Mouse (Mus musculus) cerebellum, postnatal 14 days (tissue): ENCODE measurements at regions not wholly inside any gene's neighbourhood (a gene's known extent, or its start where the extent isn't known, plus 50 kb on each side); places are given as distances from the start of the nearest gene placed in this dataset.
A peak's percentile ranks its signal among the peaks of the same experiment; 100 is the strongest.

Experiments
- DNase-seq, 2 experiments: peaks; one replicate each; pipeline ENCODE4 v3.0.0; 2021; ENCODE audit warnings: mixed read lengths in 2 of 2

- DNase-seq, result no peak
Measured at GRCm38 (mm10) chr9:52377761-52378160, 209.4 kb upstream of the Zc3h12c start.

- no peak for DNase-seq
Measured at GRCm38 (mm10) chr9:52376914-52377313, 208.5 kb upstream of the Zc3h12c start.

GRCm38 (mm10) chr9:52371296-52371695 is 202.9 kb upstream of the Zc3h12c start:
- no peak for DNase-seq

GRCm38 (mm10) chr9:52368911-52369310 is 200.5 kb upstream of the Zc3h12c start:
- peak; percentile 15 to 22 for DNase-seq

GRCm38 (mm10) chr9:52368080-52368479 is 199.7 kb upstream of the Zc3h12c start:
- no peak for DNase-seq

- DNase-seq, result no peak
Measured at GRCm38 (mm10) chr9:52366046-52366445, 197.7 kb upstream of the Zc3h12c start.

GRCm38 (mm10) chr9:52361599-52361998 is 193.2 kb upstream of the Zc3h12c start:
- DNase-seq, result no peak

GRCm38 (mm10) chr9:52359416-52359815 is 191.0 kb upstream of the Zc3h12c start:
- no peak for DNase-seq

GRCm38 (mm10) chr9:52356549-52356948 is 188.2 kb upstream of the Zc3h12c start:
- DNase-seq, result no peak

- no peak for DNase-seq
Measured at GRCm38 (mm10) chr9:52355187-52355982, 187.0 kb upstream of the Zc3h12c start.

GRCm38 (mm10) chr9:52348536-52349527 is 180.5 kb upstream of the Zc3h12c start:
- no peak for DNase-seq

- no peak for DNase-seq
Measured at GRCm38 (mm10) chr9:52344177-52344877, 176.0 kb upstream of the Zc3h12c start.

GRCm38 (mm10) chr9:52341029-52341428 is 172.7 kb upstream of the Zc3h12c start:
- DNase-seq, result no peak

- DNase-seq, result no peak
Measured at GRCm38 (mm10) chr9:52337786-52338322, 169.5 kb upstream of the Zc3h12c start.

- no peak for DNase-seq
Measured at GRCm38 (mm10) chr9:52334767-52335166, 166.4 kb upstream of the Zc3h12c start.

- DNase-seq, result no peak
Measured at GRCm38 (mm10) chr9:52333884-52334283, 165.5 kb upstream of the Zc3h12c start.

- no peak for DNase-seq
Measured at GRCm38 (mm10) chr9:52331748-52332147, 163.4 kb upstream of the Zc3h12c start.

- no peak for DNase-seq
Measured at GRCm38 (mm10) chr9:52330652-52331051, 162.3 kb upstream of the Zc3h12c start.

GRCm38 (mm10) chr9:52324347-52324746 is 156.0 kb upstream of the Zc3h12c start:
- no peak for DNase-seq

- no peak for DNase-seq
Measured at GRCm38 (mm10) chr9:52323757-52324156, 155.4 kb upstream of the Zc3h12c start.

- DNase-seq, result no peak
Measured at GRCm38 (mm10) chr9:52323226-52323625, 154.9 kb upstream of the Zc3h12c start.

GRCm38 (mm10) chr9:52301521-52301920 is 133.1 kb upstream of the Zc3h12c start:
- no peak for DNase-seq

GRCm38 (mm10) chr9:52298329-52298728 is 130.0 kb upstream of the Zc3h12c start:
- DNase-seq, result peak; percentile 45 to 53
